Mouse (Mus musculus) bone marrow macrophage, adult 2 months (primary cell): ENCODE measurements around the gene Smurf1.
A peak's percentile ranks its signal among the peaks of the same experiment; 100 is the strongest.

Experiments
- CTCF ChIP-seq: IDR thresholded peaks from 2 replicates; pipeline ENCODE4 v1.5.1; 2012; ENCODE audit warnings: low read depth, mild to moderate bottlenecking, low read length, moderate library complexity
- POLR2A ChIP-seq: IDR thresholded peaks from 2 replicates; pipeline ENCODE4 v1.6.1; 2012; ENCODE audit warnings: mild to moderate bottlenecking, low read depth, low read length, borderline replicate concordance

DNA sequence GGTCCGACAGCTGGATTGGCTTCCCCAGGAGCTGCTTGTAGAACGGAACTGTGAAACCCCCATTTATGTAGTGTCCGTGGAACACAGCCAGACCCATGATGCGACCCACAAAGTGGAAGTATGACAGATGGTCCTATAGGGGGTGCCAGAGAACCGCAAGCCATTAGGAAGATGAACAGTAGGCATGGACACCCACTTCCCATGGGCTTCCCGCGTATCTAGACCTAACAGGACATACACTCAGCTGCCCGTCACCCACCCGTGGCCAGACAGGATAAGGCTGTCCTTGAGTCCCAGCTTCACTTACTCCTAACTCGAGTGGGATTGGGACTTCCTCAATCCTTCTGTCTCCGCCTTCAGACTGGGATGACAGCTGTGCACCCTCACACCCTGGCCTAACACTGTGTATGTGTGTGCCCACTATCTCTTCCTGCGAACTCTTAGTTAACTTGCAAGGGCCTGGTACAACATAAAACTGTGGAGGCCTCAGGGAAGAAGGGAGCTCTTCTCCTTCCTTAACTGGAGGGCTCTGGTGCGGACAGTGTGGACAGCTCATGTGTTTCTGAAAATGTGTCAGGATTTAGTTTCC is 80.9 kb downstream of the Smurf1 start:
- TF ChIP-seq POLR2A (no peak), CTCF (peak; percentile 38; the same call in 1 of the 2 replicates)
